Mouse (Mus musculus): ENCODE measurements around the gene Brsk2.

The Brsk2 gene

GRCm38 (mm10) chr7:142025926-142026325, 76.4 kb downstream of the Brsk2 start:
- in situ Hi-C loops (cut with MboI, MseI) = loop anchor here (5.0 to 25.0 kb wide), 2 partner anchors 324 to 1764 kb away; no protein-coding TSS in a partner anchor

- in situ Hi-C loops (cut with MboI, MseI) = loop anchor here (25.0 kb wide), 1 partner anchor 1768 kb away; no protein-coding TSS in a partner anchor
Measured at GRCm38 (mm10) chr7:142030073-142030472, 80.5 kb downstream of the Brsk2 start.

- in situ Hi-C loops (cut with MboI, MseI) = loop anchor here (25.0 kb wide), 1 partner anchor 1772 kb away; no protein-coding TSS in a partner anchor
Measured at GRCm38 (mm10) chr7:142034198-142034597, 84.6 kb downstream of the Brsk2 start.

- in situ Hi-C loops (cut with MboI, MseI) = loop anchor here (25.0 kb wide), 1 partner anchor 1773 kb away; no protein-coding TSS in a partner anchor
Measured at GRCm38 (mm10) chr7:142035048-142035811, 85.7 kb downstream of the Brsk2 start.

- in situ Hi-C loops (cut with MboI, MseI) = loop anchor here (25.0 kb wide), 1 partner anchor 1775 kb away; no protein-coding TSS in a partner anchor
Measured at GRCm38 (mm10) chr7:142037553-142038170, 88.1 kb downstream of the Brsk2 start.

- in situ Hi-C loops (cut with MboI, MseI) = loop anchor here (25.0 kb wide), 1 partner anchor 1778 kb away; no protein-coding TSS in a partner anchor
Measured at GRCm38 (mm10) chr7:142040756-142041155, 91.2 kb downstream of the Brsk2 start.

- in situ Hi-C loops (cut with MboI, MseI) = loop anchor here (25.0 kb wide), 1 partner anchor 1783 kb away; no protein-coding TSS in a partner anchor
Measured at GRCm38 (mm10) chr7:142045344-142045743, 95.8 kb downstream of the Brsk2 start.

GRCm38 (mm10) chr7:142045932-142046331, 96.4 kb downstream of the Brsk2 start:
- in situ Hi-C loops (cut with MboI, MseI) = loop anchor here (25.0 kb wide), 1 partner anchor 1784 kb away; no protein-coding TSS in a partner anchor

- in situ Hi-C loops (cut with MboI, MseI) = loop anchor here (10.0 kb wide), 1 partner anchor 1926 kb away; no protein-coding TSS in a partner anchor
Measured at GRCm38 (mm10) chr7:142050536-142050935, 101.0 kb downstream of the Brsk2 start.
